Mouse (Mus musculus) lung, adult 2 months (tissue): ENCODE measurements around the gene AC131692.1. TPM values are rescaled to one million over a fixed set of nuclear protein-coding genes. Genes with fewer than 3 reads are reported as not detected.

Source experiments
- DNase-seq: peaks from one replicate; pipeline ENCODE4 v3.0.0; 2022
- H3K4me1 ChIP-seq: fragments of 200-500 bp; 2 replicates; pipeline ENCODE4 v1.6.1; 2011; ENCODE audit warnings: low read length; ENCODE audit not compliant: control insufficient read depth, insufficient read depth
- H3K4me3 ChIP-seq: fragments of 200-500 bp; replicated peaks from 2 replicates; pipeline ENCODE3; 2011; ENCODE audit warnings: low read depth, mild to moderate bottlenecking, control low read depth, low read length; ENCODE audit errors: extremely low read depth
- CTCF ChIP-seq: fragments of 200-500 bp; IDR thresholded peaks from 2 replicates; pipeline ENCODE4 v1.5.1; 2011; ENCODE audit warnings: mild to moderate bottlenecking, low read length, control low read depth; ENCODE audit not compliant: insufficient read depth
- POLR2A ChIP-seq: fragments of 200-500 bp; IDR thresholded peaks from 2 replicates; pipeline ENCODE4 v1.6.1; 2011; ENCODE audit warnings: low read depth, mild to moderate bottlenecking, control low read depth, low read length, borderline replicate concordance; ENCODE audit errors: extremely low read depth
- WGBS: fragments of 180-500 bp; shearing (Covaris S2); methylation state at CpG from one replicate; pipeline ENCODE4 v1.1.7; 2018; 5-methylcytosine and 5-hydroxymethylcytosine counted together
- polyA plus RNA-seq: library from polyadenylated mRNA; depleted of rRNA; stranded (reverse); fragments of >200 nt; gene quantifications from 2 replicates; pipeline ENCODE4 v1.2.3, GENCODE M21; 2012; rRNA removed

AC131692.1 gene
- not detected in 2 replicates for polyA plus RNA-seq

- DNase-seq, result no peak
- Histone ChIP-seq H3K4me1 (no peaks in the 10 kb centered on the region), H3K4me3 (no peak within 1 kb of the TSS)
- TF ChIP-seq CTCF, result no peak
- TF ChIP-seq POLR2A, result no peak
- WGBS, result 81% methylated on average over 7 of the region's 7 CpGs
These were observed at the start of gene AC131692.1 for GRCm38 (mm10) chr19:6094119-6094518. Gene AC131692.1 (plus strand): TSS chr19:6094419.

GRCm38 (mm10) chr19:6045366-6046293 lies 48.6 kb upstream of the AC131692.1 start:
- Histone ChIP-seq H3K4me3 (peak overlapping the region; percentile 100), H3K4me1 (peaks cover 4% of the 10 kb centered on the region)
- no peak for TF ChIP-seq POLR2A
- DNase-seq, result no peak
- WGBS, result 10% methylated on average over 20 of the region's 20 CpGs

- DNase-seq, result peak; percentile 93
- under 1% methylated on average over 65 of the region's 65 CpGs for WGBS
- TF ChIP-seq CTCF (no peak), POLR2A (peak; percentile 80)
- Histone ChIP-seq H3K4me1 (peaks cover 4% of the 10 kb centered on the region), H3K4me3 (peak within 1 kb of the TSS; percentile 100)
These were observed 47.7 kb upstream of the AC131692.1 start, which contains the start of gene Syvn1 for GRCm38 (mm10) chr19:6046294-6047153. Gene Syvn1 (plus strand): TSS chr19:6046576.

- peaks cover 4% of the 10 kb centered on the region for H3K4me1 ChIP-seq
- H3K4me3 ChIP-seq, result peak overlapping the region; percentile 100
- no peak for DNase-seq
- TF ChIP-seq CTCF (no peak), POLR2A (no peak)
- WGBS, result under 1% methylated on average over 44 of the region's 44 CpGs
These were observed 46.9 kb upstream of the AC131692.1 start for GRCm38 (mm10) chr19:6047154-6047898.

- no peak for TF ChIP-seq POLR2A
- TF ChIP-seq CTCF, result no peak
- WGBS, result 77% methylated on average over 8 of the region's 8 CpGs
- no peak for DNase-seq
- H3K4me1 ChIP-seq, result peaks cover 4% of the 10 kb centered on the region
- peak overlapping the region; percentile 100 for H3K4me3 ChIP-seq
These were observed 46.4 kb upstream of the AC131692.1 start for GRCm38 (mm10) chr19:6047899-6048166.

GRCm38 (mm10) chr19:6048681-6049410 lies 45.4 kb upstream of the AC131692.1 start:
- no peak for TF ChIP-seq POLR2A
- TF ChIP-seq CTCF, result no peak
- H3K4me3 ChIP-seq, result no peak overlapping the region
- H3K4me1 ChIP-seq, result peaks cover 4% of the 10 kb centered on the region
- 73% methylated on average over 11 of the region's 11 CpGs for WGBS
- no peak for DNase-seq

GRCm38 (mm10) chr19:6052516-6052915 lies 41.7 kb upstream of the AC131692.1 start:
- peaks cover 8% of the 10 kb centered on the region for H3K4me1 ChIP-seq
- H3K4me3 ChIP-seq, result no peak overlapping the region
- DNase-seq, result no peak
- TF ChIP-seq POLR2A (no peak), CTCF (no peak)
- WGBS, result 79% methylated on average over 7 of the region's 7 CpGs

GRCm38 (mm10) chr19:6054296-6054695 lies 39.9 kb upstream of the AC131692.1 start:
- H3K4me1 ChIP-seq, result peaks cover 10% of the 10 kb centered on the region
- no peak for DNase-seq
- WGBS, result 62% methylated on average over 5 of the region's 5 CpGs
- TF ChIP-seq CTCF (no peak), POLR2A (no peak)
- H3K4me3 ChIP-seq, result no peak overlapping the region

GRCm38 (mm10) chr19:6056696-6057095 lies 37.5 kb upstream of the AC131692.1 start:
- TF ChIP-seq POLR2A (no peak), CTCF (no peak)
- Histone ChIP-seq H3K4me1 (peaks cover 11% of the 10 kb centered on the region), H3K4me3 (no peak overlapping the region)
- WGBS, result 39% methylated on average over 4 of the region's 4 CpGs
- DNase-seq, result no peak
